Mouse (Mus musculus) left cerebral cortex, postnatal 36 days (tissue): Measurements from ENCODE around the gene Cd34. TPM values are rescaled to one million over a fixed set of nuclear protein-coding genes. Genes with fewer than 3 reads are reported as not detected.

Experiments
- DNase-seq, 2 experiments: peaks; one replicate each; pipeline ENCODE4 v3.0.0; 2021 to 2022; ENCODE audit warnings: low spot score in 2 of 2, mixed read lengths in 1 of 2
- intact Hi-C: fragments of 180-260 bp; cut with DNase I; formaldehyde crosslinking; loops from one replicate; pipeline ENCODE4 v1.15.1; 2025
- total RNA-seq, 2 experiments: library from RNA; stranded (reverse); gene quantifications; 2 replicates each; pipeline ENCODE4 v1.2.3; 2021

The Cd34 gene
- 10 to 100 TPM; 52.1 to 77.5 TPM for total RNA-seq

DNA sequence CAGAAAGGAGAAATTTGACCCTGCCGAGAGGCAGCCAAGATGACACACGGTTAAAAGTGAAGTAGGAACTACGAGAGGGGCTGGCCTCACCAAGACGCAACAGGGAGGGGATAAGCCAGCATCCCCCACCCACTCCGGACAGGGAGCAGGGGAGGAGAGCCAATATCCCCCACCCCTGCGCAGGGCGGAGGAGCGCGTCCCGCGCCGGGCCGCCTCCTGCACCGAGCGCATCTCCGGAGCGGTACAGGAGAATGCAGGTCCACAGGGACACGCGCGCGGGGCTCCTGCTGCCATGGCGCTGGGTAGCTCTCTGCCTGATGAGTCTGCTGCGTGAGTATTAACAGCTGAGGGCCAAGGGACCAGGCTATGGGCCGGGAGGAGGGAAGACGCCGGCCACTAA is at the start of gene Cd34:
Gene Cd34 (plus strand): TSS at position 105 of the 400 bp plus-strand sequence.
- intact Hi-C loops = no loop called here
- DNase-seq = peak; percentile 51 to 65

DNA sequence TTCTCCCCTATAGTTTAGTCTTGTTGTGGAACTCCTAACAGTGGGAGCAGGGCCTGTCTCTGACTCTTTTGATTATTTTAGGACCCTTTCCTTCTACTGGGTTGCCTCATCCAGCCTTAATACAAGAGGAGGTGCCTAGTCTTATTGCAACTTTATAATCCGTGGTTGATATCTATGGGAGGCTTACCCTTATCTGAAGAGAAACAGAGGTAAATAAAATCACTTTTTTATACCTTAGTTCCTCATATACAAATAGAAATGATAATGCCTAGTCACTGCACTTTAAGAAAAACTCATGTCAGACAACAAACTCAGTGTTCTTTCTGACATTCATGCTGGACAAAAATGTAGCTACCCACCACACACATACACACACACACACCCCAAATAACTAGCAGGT is 44.1 kb upstream of the Cd34 start:
- intact Hi-C loops = no loop called here
- DNase-seq = no peak

DNA sequence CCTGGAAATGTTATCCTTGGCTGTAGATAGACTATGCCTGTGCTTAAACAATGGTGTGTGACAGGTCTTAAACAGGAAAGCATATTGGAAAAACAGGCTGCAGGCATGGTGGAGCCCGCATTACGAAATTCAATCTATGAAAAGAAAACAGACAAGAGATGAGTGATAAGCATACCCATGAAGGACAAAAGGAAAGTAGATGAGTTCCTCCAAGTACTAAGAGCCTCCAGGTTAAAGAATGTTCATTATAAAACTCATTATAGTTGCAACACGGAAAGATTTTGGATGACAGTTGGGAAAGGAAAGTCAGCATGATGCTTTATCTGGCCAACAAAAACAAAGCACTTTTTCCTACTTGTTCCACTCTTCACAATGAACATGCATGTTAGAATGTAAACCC is 43.3 kb upstream of the Cd34 start:
- no peak for DNase-seq
- intact Hi-C loops = no loop called here

DNA sequence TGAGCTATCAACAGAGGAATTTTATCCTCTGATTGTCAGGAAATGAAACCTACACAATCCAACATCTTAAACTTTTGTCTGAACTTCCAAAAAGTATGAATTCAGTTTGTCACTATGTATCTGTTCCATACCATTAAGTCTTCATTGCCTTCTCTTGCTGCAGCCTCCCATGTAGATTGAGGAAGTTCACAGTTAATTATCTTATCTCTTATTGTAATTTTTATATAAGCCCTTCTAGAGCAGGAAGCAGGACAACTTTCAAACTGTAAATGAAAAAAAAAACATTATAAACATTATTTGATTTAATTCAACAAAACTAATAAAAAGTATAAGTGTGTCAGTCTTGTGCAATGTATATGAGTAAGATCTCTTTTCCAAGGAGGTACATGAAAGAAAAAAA is 37.5 kb upstream of the Cd34 start:
- DNase-seq = no peak
- intact Hi-C loops = no loop called here

DNA sequence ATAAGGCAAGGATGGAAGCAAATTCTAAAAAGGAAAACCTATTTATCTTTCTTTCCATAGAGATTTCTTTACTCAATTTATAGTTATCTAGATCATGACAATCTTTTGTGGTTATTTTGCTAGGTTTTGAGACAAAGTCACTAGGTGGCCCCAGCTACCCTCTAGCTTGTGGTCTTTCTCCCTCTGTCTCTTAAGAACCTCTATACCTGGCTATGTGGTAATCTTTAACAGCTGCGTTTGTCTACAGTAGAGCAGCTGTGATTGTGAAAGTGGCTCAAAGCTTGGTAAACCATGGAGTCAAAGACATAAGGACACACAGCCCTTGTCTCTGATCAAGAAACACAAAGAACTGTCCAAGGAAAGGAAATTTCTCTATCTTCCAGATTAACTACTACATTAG is 36.8 kb upstream of the Cd34 start:
- intact Hi-C loops = no loop called here

DNA sequence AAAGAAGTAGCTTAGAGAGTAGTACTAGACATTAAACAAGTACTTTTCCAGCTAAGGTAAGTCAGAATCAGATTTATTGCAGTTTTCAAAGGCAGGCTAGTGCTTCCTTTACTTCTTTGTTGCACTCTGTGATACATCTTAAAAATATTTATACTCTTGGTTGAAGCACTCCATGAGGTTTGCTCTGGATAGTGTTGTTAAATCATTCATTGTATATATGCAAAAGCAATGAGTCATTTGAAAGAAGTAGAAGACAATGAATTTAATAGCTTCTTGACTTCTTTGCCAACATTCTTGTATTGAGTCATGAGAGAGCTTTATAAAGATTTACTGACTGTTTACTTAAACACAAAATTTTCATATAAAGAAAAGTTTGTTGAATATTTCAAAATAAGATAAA is 29.7 kb upstream of the Cd34 start:
- intact Hi-C loops = no loop called here
- no peak for DNase-seq

More for the DNA sequence above, 36.8 kb upstream of the Cd34 start:
- DNase-seq = no peak

DNA sequence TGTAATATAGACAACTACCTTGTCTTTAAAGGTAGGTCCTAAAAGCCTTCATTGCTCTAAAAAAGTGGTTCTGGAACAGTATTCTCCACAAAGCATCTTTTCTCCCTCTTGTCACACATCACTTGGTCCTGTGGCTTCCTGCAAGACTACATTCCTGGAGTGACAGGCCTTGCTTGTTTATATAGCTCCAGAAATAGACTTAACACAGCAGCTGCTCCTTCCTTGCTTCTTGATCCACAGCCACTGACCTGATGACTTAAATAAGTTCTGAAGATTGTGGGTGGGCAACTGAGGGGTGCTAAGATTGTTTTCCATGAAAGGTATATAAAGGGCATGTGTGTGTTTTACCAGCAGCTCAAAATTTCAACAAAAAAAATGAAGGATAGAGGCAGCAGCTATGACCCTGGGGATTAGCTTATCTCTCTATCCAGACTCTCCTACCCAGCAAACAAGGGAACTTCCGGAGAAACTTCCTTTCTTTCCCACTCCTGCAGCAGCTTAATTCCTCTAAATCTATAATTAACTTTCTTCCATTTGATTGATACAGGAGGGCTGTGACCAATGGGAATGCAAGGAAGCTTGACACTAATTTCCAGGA is 12.8 kb upstream of the Cd34 start:
- no peak for DNase-seq
- intact Hi-C loops = no loop called here

DNA sequence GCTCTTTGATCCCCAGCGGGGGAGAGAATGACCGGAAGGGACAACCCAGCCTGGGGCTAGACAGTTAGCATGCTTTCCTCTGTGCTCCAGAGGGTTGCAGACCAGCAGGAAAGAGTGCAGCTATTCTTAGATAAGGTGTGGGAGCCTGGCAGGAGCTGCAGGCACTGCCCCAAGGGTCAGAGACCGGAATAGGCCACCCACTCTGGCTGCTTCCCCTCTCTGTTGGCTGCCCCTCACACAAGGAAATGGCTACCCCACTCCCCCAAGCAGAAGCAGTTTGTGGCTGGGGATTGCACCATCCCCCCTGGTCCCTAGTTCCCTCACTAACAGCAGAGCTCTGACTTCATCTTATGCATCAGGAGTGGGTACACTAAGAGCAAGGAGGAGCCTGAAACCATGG is 10.7 kb upstream of the Cd34 start:
- DNase-seq = no peak
- intact Hi-C loops = no loop called here

DNA sequence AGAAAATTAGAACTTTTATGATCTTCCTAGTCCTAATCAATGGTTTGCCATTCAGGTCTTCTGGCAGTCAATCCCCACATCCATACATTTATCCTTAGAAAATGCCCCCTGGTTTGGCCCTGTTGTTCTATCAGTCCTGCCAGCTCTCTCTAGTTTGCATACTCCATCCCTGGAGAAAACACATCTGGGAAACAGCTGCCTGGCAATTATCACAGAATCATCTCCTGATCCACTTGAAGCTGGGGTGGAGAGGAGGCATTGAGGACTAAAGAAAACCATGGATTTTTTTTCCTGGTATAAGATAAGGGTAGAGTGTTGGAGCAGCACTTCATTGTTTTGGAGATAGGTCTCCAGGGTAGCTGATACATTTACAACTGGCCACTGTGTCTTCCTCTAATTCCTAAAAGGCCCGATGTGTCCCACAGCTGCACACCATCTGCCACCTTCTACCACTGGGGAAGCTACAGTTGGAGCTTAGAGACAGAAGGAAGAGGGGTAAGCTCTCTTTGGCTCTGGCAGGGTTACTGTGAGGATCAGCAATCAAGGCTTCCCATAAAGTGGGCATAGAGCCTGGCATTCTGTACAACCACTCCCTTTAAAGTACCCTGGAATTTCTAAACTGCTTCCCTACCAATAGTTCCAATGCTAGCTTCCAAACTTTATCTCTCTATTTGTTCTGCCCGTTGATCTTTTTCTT is 9.2 kb upstream of the Cd34 start:
- intact Hi-C loops = no loop called here
- no peak for DNase-seq

DNA sequence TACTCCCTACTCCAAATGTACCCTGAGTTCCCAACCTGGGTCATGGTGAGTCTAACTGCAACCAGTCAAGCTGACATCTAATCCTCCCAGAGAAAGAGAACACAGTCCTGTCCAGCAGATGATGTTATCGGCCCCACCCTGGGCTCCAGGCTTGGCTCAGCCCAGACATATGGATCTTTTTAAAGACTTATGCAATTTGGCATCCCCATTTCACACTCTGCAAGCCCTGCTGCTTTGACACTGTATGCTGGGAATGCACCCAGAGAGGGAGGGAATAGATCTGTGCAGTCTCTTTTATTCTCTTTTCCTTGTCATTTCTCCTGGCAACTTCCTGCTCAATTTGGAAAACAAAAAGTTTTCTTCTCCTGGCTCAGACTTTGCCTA is 8.7 kb upstream of the Cd34 start:
- peak in 1 of 2 experiments; percentile 40 for DNase-seq
- intact Hi-C loops = no loop called here

DNA sequence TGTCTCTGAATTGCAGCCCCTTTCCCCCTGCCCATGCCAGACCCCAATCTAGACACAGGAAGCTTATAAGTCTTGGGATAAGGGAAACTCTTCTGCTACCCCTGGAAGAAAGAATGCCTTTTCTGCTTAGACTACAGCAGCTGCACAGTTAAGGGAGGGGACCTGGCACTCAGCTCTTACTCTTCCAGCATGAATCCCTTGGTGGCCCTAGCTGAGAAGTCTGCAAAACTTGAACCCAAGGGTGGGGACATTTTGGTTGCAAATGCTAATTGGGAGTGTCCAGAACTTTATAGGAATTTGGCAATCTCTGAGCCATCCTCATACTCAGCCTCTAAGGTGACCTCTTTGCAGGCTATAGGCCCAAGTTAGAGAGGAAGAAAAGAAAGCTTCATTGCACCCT is 7.9 kb upstream of the Cd34 start:
- intact Hi-C loops = no loop called here
- no peak for DNase-seq

DNA sequence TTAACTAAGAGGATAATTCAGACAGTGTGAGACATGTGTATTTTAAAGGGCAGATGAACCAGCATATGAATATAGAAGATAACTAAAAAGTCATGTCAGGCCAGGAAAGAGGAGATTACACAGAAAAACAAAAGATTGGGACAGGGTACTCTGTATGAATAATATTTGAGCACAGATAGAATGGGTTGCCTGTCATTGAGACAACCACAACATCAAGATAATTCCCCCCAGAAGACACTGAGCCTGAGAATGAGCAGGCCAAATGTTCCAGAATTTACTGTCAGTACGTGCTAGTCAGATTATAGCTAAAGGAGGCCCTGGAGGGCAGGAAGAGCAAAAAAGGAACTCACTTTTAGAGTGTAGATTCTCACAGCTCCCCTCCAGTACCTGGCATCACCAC is 3.3 kb upstream of the Cd34 start:
- DNase-seq = no peak
- intact Hi-C loops = no loop called here

DNA sequence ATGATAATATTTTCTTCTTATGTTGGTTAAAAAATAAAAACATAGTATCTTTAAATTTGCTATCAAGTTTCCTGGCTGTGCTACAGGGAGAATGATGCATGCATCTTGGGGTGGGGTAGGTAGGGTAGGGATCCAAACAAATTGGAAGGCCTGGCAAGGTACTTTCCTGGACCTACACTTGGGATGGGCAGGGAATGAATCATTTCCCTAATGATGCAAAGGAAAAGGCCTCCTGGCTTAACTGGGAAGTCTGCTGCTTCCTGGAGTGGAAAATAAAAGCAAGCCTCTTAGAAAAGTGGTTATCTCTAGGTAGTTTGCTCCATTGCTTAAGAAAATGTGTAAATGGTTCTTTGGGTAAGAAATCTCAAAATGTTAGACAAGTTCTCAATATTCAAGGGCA is 2.9 kb downstream of the Cd34 start:
- intact Hi-C loops = no loop called here
- no peak for DNase-seq

DNA sequence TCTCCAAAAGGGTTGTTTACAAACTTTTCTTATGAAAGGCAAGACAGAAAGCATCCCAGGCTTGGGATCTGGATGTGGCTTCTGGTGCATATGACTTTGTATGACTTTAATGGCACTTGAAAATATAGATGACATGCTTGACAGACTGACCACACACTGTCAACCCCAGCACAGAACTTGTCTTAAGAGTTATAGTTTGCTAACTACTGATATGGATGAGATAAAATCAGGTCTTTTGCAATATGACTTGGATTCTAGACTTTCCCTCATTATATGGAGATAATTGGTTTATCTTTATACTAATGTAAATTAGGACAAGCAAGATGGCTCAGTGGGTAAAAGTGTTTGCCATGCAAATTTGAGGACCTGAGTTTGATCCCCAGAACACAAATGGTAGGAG is 4.3 kb downstream of the Cd34 start:
- DNase-seq = no peak
- intact Hi-C loops = no loop called here

DNA sequence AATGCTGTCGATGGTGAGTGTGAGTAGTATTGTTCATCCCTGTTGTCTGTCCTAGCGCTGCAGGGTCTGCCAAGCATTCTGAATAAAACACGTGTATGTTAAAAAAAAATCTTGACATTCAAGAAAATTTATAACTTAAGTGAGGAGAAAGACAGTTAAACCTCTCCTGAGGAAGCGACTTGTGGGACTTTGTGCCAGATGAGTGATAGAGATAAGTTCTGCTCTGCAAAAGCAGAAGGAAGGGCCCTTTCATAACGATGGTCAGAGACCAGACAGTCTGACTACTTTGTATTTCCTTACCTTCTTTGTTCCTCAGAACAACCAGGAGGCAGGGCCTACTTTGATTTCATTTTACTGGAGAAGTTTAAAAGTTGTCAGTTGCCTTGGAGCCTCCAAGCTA is 4.9 kb downstream of the Cd34 start:
- no peak for DNase-seq
- intact Hi-C loops = no loop called here

DNA sequence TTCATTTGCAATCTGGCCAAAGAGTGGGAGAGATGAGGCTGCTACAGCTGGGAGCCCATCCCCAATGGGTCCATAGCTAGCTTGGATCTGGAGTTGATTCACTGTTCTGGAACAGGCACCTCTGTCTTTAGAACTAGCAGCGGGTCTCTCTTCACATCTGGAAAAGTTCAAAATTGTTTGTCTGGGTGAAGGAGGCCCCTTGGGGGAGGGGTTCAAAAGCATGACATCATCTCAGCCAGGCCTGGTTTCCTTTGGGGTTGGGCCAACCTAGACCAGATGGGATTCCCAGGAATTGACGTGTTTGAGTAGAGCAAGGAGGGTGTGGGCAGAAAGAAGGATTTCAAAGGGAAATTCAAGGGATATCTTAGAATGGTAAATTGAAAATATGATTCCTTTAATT is 6.8 kb downstream of the Cd34 start:
- peak; percentile 42 to 62 for DNase-seq
- intact Hi-C loops = no loop called here

DNA sequence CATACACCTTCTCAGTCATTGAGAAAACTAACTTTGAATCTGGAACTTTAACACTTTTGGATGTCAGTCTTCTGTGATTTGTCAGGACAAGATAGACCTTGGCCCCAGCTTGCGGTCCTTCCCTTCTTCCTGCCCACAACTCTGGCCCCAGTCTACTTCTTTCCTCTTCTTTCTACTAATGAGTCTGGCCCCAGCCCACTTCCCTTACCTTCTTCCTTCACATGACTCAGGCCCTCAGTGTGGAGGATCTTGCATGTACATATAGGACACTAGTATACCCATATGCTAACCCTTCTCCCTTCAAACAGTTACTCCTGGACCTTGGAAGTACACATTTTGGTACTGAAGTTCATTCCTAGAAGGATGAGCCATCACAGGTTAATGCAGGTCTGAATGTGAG is 7.8 kb downstream of the Cd34 start:
- no peak for DNase-seq
- intact Hi-C loops = no loop called here

DNA sequence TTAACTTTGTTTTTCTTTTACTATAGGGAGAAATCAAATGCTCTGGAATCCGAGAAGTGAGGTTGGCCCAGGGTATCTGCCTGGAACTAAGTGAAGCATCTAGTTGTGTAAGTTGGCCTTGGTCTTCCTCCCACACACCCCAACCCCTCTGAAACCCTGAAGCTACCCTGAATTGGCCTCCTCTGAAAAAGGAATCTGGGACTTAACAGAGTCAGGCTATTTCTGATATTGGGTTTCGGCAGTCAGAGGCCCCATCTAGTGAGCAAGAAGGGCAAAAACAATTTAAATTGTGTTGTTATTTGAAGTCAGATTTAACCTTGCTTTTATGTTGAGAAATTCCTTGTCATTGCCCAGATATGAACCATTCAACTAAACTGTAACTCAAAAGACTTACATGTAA is 12.3 kb downstream of the Cd34 start:
- no peak for DNase-seq
- intact Hi-C loops = loop anchor here (1.0 to 10.0 kb wide), 3 partner anchors 72 to 326 kb away; no protein-coding TSS in a partner anchor

DNA sequence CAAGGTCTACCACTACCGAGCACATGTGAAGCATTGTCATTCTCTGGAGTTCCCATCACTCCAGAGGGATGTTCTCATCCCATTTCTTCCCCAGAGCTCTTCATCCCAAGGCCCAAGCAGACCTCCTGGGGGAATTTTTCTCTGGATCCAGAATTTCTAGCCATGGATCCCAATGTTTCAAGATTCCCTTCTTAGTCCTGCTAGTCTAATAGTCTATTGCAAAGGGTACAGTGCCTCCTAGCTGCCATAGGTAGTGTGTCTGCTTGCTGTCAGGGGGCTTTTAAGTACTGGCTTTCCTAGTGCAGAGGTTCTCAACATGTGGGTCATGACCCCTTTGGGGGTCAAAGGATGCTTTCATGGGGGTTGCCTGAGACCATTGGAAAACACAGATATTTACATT is 14.3 kb downstream of the Cd34 start:
- DNase-seq = no peak
- intact Hi-C loops = loop anchor here (5.0 to 10.0 kb wide), 2 partner anchors 116 to 328 kb away; no protein-coding TSS in a partner anchor

DNA sequence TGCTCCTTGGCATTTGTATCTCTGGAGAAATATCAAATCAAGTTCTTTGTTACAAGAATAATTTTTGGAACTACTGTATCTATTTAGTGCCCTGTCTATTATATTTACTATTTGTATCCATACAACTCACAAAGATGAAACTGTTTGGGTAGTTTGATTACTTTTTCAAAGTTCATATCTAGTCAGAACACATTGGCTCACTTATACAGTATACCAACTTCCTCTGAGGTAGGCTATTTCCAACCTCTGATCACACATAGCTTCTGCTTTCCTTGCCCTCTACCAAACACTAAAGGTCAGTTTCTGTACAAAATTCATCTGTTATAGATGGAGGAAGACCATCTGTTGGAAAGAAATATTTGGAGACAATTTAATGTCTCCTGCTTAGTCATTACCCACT is 16.1 kb downstream of the Cd34 start:
- no peak for DNase-seq
- intact Hi-C loops = loop anchor here (5.0 to 10.0 kb wide), 2 partner anchors 117 to 330 kb away; no protein-coding TSS in a partner anchor

DNA sequence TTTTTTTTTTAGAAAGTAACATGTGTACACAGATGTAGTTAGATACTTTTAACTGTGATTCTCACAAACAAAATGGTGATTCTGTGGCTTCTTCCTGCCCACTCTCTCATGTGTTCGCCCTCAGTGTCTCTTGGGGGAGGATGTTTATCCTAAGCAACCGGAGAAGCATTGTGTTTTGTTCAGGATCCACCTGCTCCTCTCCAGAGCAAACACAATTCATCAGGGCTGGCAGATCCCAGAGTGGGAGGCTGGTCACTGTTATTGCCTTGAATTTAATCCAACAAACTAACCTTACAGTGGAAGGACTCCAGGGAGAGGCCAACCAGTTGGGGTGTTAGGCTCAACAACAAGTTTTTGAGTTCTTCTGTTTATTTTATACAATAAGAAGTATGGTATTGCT is 17.1 kb downstream of the Cd34 start:
- DNase-seq = no peak
- intact Hi-C loops = loop anchor here (10.0 kb wide), 1 partner anchor 331 kb away; no protein-coding TSS in a partner anchor
